Mouse (Mus musculus) C2C12 (cell line): ENCODE measurements at regions not wholly inside any gene's neighbourhood (a gene's known extent, or its start where the extent isn't known, plus 50 kb on each side); places are given as distances from the start of the nearest gene placed in this dataset.

Source experiments
- CEBPB ChIP-seq: IDR thresholded peaks from one replicate; pipeline ENCODE4 v1.6.1; 2011; ENCODE audit warnings: low read depth, mild to moderate bottlenecking, control low read depth, moderate library complexity
- CTCF ChIP-seq: IDR thresholded peaks from one replicate; pipeline ENCODE4 v1.5.1; 2011; ENCODE audit not compliant: control insufficient read depth, insufficient read depth, insufficient read length
- FOSL1 ChIP-seq: IDR thresholded peaks from one replicate; pipeline ENCODE4 v1.8.0; 2011; ENCODE audit warnings: mild to moderate bottlenecking, low read length; ENCODE audit not compliant: poor library complexity, insufficient read depth, severe bottlenecking
- MAX ChIP-seq: IDR thresholded peaks from one replicate; pipeline ENCODE4 v1.6.1; 2011; ENCODE audit warnings: mild to moderate bottlenecking, control low read depth
- MYOD1 ChIP-seq: IDR thresholded peaks from one replicate; pipeline ENCODE4 v1.6.1; 2011; ENCODE audit warnings: low read depth; ENCODE audit not compliant: control insufficient read depth, insufficient read length
- MYOG ChIP-seq: IDR thresholded peaks from one replicate; pipeline ENCODE4 v1.6.1; 2011; ENCODE audit not compliant: control insufficient read depth, insufficient read length; ENCODE audit errors: extremely low read depth
- USF1 ChIP-seq: IDR thresholded peaks from one replicate; pipeline ENCODE4 v1.6.1; 2011; ENCODE audit warnings: low read depth, mild to moderate bottlenecking, control low read depth, moderate library complexity

DNA sequence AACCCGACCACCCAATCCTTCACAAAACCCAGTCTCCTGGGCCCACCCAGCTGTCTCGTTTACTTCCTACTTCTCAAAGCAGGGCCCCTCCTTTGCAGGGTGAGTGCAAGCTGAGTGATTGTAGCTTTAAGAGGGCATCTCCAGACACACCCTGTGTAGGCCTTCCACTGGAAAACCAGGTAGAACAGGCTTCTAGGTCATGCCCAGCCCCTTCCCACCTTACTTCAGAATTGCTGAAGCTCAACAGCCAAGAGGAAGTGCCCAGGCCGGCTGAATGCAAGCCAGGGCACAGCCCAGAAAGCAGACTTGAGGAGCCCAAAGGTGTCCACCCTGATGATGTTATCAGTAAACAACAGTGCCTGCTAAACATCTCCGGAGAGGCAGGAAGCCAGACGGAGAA, 120.2 kb downstream of the Fam168b start:
- TF ChIP-seq CTCF, result no peak
- TF ChIP-seq USF1, result no peak
- no peak for TF ChIP-seq MAX
- no peak for TF ChIP-seq MYOG
- no peak for TF ChIP-seq CEBPB
- TF ChIP-seq FOSL1, result no peak
- no peak for TF ChIP-seq MYOD1
